Mouse (Mus musculus) frontal cortex, adult (tissue): Measurements from ENCODE around the gene Gm28919.
"Not testable (repeated sequence)": the region's sequence is repeated elsewhere in the genome, so short reads cannot be mapped to it uniquely, and the experiment has no call there.

Experiments used
- ATAC-seq: cut with Nextera tagmentation; 2 replicates; pipeline ENCODE4 v1.9.2; 2017; ENCODE audit warnings: mild to moderate bottlenecking, moderate library complexity, mixed read lengths; ENCODE audit not compliant: low TSS enrichment

Gene Gm28919

DNA sequence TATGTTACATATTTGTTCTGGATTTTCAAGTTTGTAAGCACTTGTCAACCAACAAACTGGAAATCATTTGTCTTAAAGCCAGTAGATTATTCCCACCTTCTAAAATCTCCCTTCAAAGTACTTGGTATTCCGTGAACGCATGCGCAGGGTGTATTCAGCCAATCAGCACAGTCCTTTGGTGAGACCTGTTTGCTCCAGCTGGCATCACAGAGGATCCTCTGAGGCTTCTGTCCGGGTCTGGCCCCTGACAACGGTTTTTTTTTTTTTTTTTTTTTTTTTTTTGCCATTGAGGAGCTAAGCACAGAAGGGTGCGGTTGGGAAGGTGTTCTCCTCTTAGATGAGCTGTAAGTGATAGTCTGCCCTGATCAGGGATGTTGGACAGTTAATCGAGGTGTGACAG is at the start of gene Gm28919:
Gene Gm28919, plus strand, starts transcription at position 301 of the 400 bp plus-strand sequence.
- not testable (repeated sequence) for ATAC-seq
